Mouse (Mus musculus) CD4-positive, CD25-positive, alpha-beta regulatory T cell, adult 2 months (primary cell): Measurements from ENCODE around the gene Ly6g6f.
A peak's percentile ranks its signal among the peaks of the same experiment; 100 is the strongest.

Source experiments
- DNase-seq: peaks from one replicate; pipeline ENCODE4 v3.0.0-alpha.2; 2012; ENCODE audit warnings: low read depth, low spot score

Gene Ly6g6f

DNA sequence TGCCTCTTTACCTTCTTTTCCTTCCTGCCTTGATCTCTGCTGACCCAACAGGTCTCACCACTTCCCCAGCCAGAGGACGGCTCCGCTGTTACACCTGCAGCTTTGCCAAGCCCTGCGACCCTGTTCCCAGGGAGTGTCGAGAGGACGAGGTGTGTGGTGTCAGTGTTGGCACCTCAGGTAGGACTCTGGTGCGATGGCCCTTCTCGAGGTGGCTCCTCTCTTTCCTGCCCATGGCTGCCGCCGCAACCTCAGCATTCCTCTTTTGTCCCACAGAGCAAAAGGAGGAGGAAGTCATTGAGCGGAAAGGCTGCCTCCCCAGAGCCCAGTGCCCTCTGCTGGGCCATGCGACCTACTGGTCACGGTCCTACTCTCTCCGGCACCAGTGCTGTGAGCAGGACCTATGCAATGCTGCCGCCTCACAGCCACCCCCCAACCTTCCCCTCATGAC, 7.6 kb downstream of the Ly6g6f start, which contains the start of gene Ly6g6d:
Ly6g6d (minus strand) TSS at position 280 of the 448 bp plus-strand sequence.
- DNase-seq, result no peak

DNA sequence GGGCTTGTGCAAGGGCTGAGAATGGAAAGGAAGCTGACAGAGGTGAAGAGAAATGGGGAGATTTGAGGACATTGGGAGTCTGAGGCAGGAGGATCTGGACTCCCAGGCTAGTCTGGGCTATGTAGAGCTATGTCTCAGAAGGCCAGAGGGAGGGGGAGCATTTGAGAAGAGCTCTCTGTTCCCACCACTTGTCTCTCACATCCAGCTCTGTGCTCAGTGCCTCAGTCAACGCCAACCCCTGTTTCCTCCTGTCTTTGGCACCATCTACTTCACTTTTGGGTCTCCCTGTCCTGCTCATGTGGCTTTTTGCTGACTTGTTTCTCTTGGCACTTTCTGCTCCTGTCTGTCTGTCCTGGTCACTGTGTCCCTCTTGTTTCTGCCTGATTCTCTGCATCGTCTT, 8.1 kb downstream of the Ly6g6f start:
- DNase-seq, result no peak

GRCm38 (mm10) chr17:35076507-35077176, 8.8 kb downstream of the Ly6g6f start, which contains the start of gene Ly6g6e:
Ly6g6e (plus strand) TSS chr17:35076902.
- no peak for DNase-seq

DNA sequence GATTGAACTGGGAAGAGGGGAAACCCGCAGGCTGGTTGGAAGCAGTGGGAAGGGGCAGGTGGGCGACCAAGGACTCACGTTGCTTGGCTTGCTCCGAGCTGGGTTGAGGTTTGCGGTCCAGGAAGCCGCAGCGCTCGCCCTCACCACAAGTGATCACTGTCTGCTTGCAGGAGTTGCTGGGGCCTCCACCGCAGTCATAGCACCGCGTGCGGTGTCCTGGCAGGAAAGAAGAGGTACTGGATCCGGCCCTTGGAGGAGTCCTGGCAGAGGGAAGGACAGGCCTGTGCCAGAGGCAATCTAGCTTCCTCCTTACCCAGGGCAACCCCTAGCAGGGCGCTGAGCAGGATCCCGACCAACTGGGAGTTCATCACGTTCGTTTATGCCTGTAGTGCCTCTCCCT, 11.3 kb downstream of the Ly6g6f start:
- no peak for DNase-seq

DNA sequence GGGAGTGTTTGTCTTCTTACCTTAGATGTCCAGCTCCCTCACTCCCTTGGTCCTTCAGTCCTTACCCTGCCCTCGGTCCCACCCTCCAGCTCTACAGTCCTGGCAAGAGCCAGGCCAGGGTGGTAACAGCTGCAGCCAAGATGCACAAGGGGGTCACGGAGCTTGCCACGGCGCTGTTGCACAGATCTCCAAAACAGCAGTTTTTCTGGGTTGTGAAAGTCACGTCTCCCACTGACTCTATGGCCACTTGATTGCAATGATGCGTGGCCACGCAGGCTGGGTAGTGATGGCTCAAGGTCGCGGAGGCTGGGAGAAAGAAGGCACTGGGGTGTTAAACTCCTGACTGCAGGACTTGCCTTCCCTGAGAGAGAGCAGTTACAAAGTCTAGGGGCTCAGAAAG, 14.0 kb downstream of the Ly6g6f start:
- DNase-seq, result no peak

- DNase-seq, result no peak
Measured at GRCm38 (mm10) chr17:35070556-35071229, 14.7 kb downstream of the Ly6g6f start.

- DNase-seq, result no peak
Measured at GRCm38 (mm10) chr17:35068213-35068914, 17.0 kb downstream of the Ly6g6f start.

GRCm38 (mm10) chr17:35066084-35066483, 19.3 kb downstream of the Ly6g6f start, which contains the start of gene Mpig6b:
Mpig6b (minus strand) TSS chr17:35066184.
- no peak for DNase-seq

DNA sequence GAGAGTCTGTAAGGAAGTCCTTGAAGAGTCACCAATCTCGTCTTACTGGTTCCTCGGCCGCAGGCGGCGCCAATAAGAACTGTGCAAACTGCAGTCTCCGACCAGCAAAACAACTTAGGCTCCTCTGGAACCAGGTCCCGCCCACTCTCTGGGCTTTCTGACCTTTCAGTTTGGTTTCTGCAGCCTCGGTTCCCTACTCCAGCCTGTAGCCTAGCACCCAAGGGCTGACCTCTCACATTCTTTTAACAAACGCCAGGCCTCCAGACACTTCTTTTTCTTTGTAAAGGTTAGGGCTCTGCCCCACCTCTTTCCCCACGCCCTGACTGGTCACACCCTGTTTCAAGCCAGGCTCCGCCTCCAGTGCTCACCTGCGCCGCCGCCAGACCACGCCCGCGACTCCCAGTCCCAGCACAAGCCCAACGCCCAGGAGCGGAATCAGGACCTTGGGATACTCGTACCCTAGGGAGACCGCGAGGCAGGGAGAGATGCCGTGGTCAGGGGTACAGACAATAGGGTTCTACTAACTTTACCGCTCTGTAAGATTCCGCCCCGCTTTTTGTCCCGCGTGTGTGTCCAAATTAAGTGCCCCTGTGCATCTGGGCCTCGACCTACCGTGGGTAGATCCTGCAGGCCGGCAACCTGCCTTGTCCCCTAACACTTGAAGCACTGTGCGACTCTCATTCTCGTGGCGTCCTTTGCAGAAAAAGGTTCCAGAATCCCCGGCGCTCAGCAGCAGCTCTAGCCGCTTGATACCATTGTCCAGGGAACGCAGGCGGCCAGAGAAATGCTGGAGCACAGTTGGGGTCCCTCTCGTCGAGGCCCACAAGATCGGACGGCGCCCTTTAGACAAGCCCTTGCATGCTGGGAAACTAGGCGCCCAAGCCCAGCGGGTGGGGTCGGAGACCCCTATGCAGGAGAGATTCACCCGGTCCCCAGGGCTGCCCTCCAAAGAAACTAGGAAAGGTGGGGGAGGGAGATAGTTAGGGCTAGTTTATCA, 20.2 kb downstream of the Ly6g6f start, which contains the start of gene Ly6g6c:
Ly6g6c (plus strand) TSS at position 438 of the 997 bp plus-strand sequence.
- peak; percentile 54 for DNase-seq

GRCm38 (mm10) chr17:35064378-35064877, 21.0 kb downstream of the Ly6g6f start:
- no peak for DNase-seq

- DNase-seq, result no peak
Measured at GRCm38 (mm10) chr17:35063466-35063865, 21.9 kb downstream of the Ly6g6f start.

DNA sequence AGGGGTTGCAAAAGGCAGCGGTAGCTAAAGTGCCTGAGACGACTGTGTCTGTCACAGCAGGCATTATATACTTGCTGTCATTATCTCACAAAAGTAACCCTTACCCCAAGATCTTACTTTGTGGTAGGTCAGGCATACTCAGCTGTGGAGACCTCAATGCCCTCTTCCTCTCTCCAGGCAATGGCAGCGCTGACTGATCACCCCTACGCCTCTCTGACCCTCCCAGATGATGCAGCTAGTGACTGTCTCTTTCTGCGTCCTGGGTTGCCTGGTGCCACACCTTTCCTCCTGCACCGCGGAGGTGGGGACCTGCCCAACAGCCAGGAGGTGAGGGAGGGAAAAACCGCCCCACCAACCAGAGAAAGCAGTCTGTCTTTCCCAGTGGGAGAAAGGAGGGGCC, 24.1 kb downstream of the Ly6g6f start:
- DNase-seq, result no peak

GRCm38 (mm10) chr17:35060737-35061297, 24.6 kb downstream of the Ly6g6f start:
- DNase-seq, result no peak

DNA sequence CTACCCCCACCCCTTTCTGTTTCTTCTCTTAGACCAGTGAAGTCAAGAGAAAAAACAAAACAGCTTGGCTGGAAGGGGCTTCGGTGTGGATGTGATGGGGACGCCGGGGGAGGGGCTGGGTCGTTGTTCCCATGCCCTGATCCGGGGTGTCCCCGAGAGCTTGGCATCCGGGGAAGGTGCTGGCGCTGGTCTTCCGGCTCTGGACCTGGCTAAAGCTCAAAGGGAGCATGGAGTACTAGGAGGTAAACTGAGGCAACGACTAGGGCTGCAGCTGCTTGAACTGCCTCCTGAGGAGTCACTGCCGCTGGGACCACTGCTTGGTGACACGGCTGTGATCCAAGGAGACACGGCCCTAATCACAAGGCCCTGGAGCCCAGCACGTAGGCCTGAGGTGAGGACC, 25.3 kb downstream of the Ly6g6f start:
- no peak for DNase-seq

DNA sequence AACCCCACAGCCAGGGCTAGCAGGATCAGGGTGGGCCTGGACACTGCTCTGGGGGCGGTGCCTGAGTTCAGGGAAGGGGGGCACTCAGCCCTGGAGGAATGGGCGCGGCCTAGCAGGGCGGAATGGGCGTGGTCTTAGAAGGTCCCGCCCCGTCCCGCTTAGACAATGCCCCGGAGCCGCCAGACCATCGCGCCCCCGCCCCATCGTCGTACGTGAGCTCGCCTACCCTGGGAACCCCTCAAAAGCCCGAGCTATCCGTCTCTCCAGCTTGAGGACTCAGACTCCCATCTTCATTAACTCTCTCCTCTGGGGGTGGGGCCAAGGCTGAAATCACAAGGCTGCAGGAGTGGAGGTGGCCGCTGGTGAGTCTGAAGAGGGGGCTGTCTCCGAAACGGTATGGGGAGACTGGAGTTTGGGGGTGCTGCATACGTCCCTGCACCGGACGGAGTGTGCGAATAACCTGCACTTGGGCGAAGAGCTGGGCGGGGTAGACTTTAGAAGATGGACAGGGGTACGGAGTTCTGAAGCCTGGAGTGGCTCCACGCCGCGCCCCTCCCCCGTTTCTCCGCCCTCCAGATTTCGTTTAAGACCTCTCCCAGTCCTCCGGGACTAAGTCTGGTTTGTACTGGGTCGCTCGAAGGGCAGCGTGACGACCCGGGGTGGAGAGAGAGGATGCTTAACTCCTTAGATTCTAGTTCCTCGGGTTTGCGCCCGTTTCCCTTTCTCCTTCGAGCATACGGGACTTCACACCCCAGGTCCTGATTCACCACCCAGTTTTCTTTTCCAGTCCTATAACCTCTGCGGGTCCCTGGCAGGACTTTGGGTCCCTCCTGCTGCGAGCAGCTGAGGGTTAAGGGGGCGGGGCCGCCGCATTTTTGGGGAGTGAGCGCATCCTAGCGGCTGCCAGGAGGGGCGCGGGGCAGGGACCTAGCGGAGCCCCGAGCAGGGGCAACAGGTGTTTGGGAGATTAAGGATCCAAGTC, 26.2 kb downstream of the Ly6g6f start, which contains the start of gene Ddah2:
Ddah2 (plus strand) TSS at position 125 of the 982 bp plus-strand sequence.
- peak; percentile 90 for DNase-seq

DNA sequence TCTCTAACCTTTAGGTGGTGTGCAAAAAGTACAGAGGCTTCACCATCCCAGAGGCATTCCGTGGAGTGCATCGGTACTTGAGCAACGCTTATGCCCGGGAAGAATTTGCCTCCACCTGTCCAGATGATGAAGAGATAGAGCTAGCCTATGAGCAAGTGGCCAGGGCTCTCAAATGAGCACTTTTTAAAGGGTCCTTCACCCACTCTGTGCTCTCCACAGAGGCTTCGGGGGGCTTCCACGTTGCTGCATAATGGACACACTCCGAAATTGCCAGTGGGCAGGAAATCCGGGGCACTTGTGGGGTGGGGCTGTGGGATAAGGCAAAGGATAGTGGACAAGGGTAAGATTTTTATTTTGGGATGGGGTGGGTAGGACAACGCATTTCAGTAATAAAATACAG, 27.1 kb downstream of the Ly6g6f start:
- DNase-seq, result no peak

- no peak for DNase-seq
Measured at GRCm38 (mm10) chr17:35057090-35057489, 28.3 kb downstream of the Ly6g6f start.

- DNase-seq, result no peak
Measured at GRCm38 (mm10) chr17:35055691-35056495, 29.5 kb downstream of the Ly6g6f start.
